Mouse (Mus musculus): Measurements from ENCODE around the gene Cttn. TPM values are rescaled to one million over a fixed set of nuclear protein-coding genes. Genes with fewer than 3 reads are reported as not detected.

Gene Cttn
- polyA plus RNA-seq, 1 experiment from 2014 or later: 169 TPM

DNA sequence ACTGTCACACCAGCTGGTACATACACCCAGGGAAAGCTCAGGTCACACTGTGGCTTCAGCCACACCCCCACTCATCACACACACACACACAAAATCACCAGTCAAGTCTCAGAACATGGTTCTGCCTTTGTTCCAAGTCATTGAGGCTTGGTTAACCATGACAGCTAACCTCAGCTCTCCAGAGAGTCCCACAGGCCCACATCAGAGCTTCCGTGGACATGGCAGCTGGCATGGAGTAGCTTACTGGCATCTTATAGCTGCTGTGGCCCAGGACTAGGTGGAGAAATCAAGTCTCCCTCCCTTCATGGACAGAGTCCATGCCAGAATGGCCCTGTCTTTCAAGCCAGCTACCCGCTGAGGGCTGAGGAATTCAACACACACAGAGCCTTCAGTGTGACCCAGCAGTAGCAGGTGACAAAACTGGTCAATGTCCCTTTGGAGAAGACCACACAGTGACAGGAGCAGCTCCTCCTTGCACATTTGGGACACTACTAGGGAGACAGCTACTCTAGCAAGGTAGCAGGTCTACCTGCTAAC lies 62.3 kb downstream of the Cttn start:
- WGBS: 96% methylated on average over 2 of the region's 2 CpGs

DNA sequence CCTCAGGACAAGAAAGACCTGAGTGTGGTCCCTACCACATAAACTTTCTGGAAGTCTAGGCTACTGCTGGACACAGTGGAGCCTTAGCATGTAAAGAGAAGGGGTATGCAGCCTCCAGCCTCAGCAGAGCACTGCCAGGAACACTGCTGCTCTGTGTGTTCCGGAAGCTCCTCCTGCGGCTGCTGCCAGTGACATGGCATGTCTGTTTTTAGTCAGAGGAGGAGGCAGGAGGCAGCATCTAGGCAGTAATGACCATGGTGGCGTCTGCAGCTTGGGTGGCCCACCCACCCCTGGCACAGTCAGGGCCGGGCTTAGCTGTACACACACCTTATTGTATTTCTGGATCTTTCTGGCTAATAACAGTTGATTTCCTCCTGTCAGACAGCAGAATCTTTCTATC lies 63.1 kb downstream of the Cttn start:
- H3K9me3 ChIP-seq (replicated peaks; ENCODE audit: control insufficient read depth, low read length): no peaks in the 10 kb centered on the region
- DNase-seq (ENCODE audit: low spot score): no peak
- 61% methylated on average over 4 of the region's 4 CpGs for WGBS
- no peaks in the 10 kb centered on the region for H3K36me3 ChIP-seq (replicated peaks; ENCODE audit: control insufficient read depth, insufficient read depth, low read depth, low read length)
- H3K9ac ChIP-seq (replicated peaks; ENCODE audit: low read length): no peak overlapping the region
- ATAC-seq (replicated peaks; ENCODE audit: insufficient number of reproducible peaks, low FRiP score, low TSS enrichment, low read depth): no peak
- H3K4me3 ChIP-seq (ENCODE audit: low read depth, low read length): no peak overlapping the region
- H3K27ac ChIP-seq (replicated peaks; ENCODE audit: low read depth, low read length): no peak overlapping the region
- no peaks in the 10 kb centered on the region for H3K4me1 ChIP-seq (ENCODE audit: control insufficient read depth, insufficient read depth, low read length)
- no peak overlapping the region for H3K4me2 ChIP-seq (ENCODE audit: low read depth, low read length)
- H3K27me3 ChIP-seq (ENCODE audit: control insufficient read depth, insufficient read depth, low read length): no peaks in the 10 kb centered on the region

More for the DNA sequence above, 62.3 kb downstream of the Cttn start:
- Histone ChIP-seq H3K27ac (replicated peaks; ENCODE audit: low read depth, low read length) (no peak overlapping the region), H3K4me2 (ENCODE audit: low read depth, low read length) (no peak overlapping the region), H3K27me3 (ENCODE audit: control insufficient read depth, insufficient read depth, low read length) (no peaks in the 10 kb centered on the region), H3K9ac (replicated peaks; ENCODE audit: low read length) (no peak overlapping the region), H3K4me3 (ENCODE audit: low read depth, low read length) (no peak overlapping the region), H3K36me3 (replicated peaks; ENCODE audit: control insufficient read depth, insufficient read depth, low read depth, low read length) (no peaks in the 10 kb centered on the region), H3K9me3 (replicated peaks; ENCODE audit: control insufficient read depth, low read length) (no peaks in the 10 kb centered on the region), H3K4me1 (ENCODE audit: control insufficient read depth, insufficient read depth, low read length) (no peaks in the 10 kb centered on the region)
- DNase-seq (ENCODE audit: low spot score) (no peak), ATAC-seq (replicated peaks; ENCODE audit: insufficient number of reproducible peaks, low FRiP score, low TSS enrichment, low read depth) (no peak)

DNA sequence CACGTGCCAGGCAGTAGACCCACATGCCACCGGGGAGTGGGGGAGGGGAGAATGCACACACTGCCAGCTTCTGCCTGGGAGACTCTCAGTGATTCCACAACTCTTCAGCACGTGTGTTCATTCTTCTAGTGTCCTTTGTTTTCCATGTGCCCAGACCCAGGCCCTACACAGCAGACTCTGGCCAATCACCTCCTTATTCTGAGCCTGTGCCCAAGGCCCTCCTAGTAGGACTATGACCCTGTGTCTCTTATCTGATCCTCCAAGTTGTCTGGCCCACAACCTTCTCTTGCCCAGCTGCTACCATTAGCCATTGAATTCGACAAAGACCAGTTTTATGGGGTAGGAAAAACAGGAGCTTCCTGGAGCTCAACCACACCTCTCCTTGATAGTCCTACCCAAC lies 68.3 kb downstream of the Cttn start:
- no peaks in the 10 kb centered on the region for H3K4me1 ChIP-seq (ENCODE audit: control insufficient read depth, insufficient read depth, low read length)
- H3K4me2 ChIP-seq (ENCODE audit: low read depth, low read length): no peak overlapping the region
- WGBS: 70% methylated on average over 4 of the region's 4 CpGs
- H3K27me3 ChIP-seq (ENCODE audit: control insufficient read depth, insufficient read depth, low read length): no peaks in the 10 kb centered on the region
- no peaks in the 10 kb centered on the region for H3K9me3 ChIP-seq (replicated peaks; ENCODE audit: control insufficient read depth, low read length)
- no peak overlapping the region for H3K27ac ChIP-seq (replicated peaks; ENCODE audit: low read depth, low read length)
- no peaks in the 10 kb centered on the region for H3K36me3 ChIP-seq (replicated peaks; ENCODE audit: control insufficient read depth, insufficient read depth, low read depth, low read length)
- H3K4me3 ChIP-seq (ENCODE audit: low read depth, low read length): no peak overlapping the region
- DNase-seq (ENCODE audit: low spot score): no peak
- H3K9ac ChIP-seq (replicated peaks; ENCODE audit: low read length): no peak overlapping the region
- ATAC-seq (replicated peaks; ENCODE audit: insufficient number of reproducible peaks, low FRiP score, low TSS enrichment, low read depth): no peak

DNA sequence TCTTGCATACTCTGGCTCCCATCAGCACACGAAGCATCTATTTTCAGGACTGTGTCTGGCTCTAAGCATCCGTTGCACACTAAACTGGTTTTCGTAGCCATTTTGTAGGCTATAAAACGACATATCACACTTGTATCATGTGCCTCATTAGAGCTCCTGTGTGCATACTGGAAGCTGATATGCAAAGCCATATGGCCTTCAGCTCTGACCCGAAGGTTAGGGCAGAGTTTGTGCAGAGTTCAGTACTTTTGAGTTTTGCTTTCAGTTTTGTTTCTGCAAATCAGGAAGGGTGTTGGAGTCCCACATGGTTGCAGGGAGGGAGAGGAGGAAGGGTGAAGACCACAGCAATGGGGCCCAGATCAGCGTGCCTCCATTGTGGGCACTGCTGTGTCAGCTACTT lies 79.1 kb downstream of the Cttn start:
- no peak overlapping the region for H3K4me3 ChIP-seq (ENCODE audit: low read depth, low read length)
- 86% methylated on average over 6 of the region's 6 CpGs for WGBS
- no peak overlapping the region for H3K4me2 ChIP-seq (ENCODE audit: low read depth, low read length)
- no peaks in the 10 kb centered on the region for H3K9me3 ChIP-seq (replicated peaks; ENCODE audit: control insufficient read depth, low read length)
- ATAC-seq (replicated peaks; ENCODE audit: insufficient number of reproducible peaks, low FRiP score, low TSS enrichment, low read depth) (no peak), DNase-seq (ENCODE audit: low spot score) (no peak)
- H3K4me1 ChIP-seq (ENCODE audit: control insufficient read depth, insufficient read depth, low read length): no peaks in the 10 kb centered on the region
- no peak overlapping the region for H3K27ac ChIP-seq (replicated peaks; ENCODE audit: low read depth, low read length)
- H3K27me3 ChIP-seq (ENCODE audit: control insufficient read depth, insufficient read depth, low read length): no peaks in the 10 kb centered on the region
- no peak overlapping the region for H3K9ac ChIP-seq (replicated peaks; ENCODE audit: low read length)
- H3K36me3 ChIP-seq (replicated peaks; ENCODE audit: control insufficient read depth, insufficient read depth, low read depth, low read length): no peaks in the 10 kb centered on the region

DNA sequence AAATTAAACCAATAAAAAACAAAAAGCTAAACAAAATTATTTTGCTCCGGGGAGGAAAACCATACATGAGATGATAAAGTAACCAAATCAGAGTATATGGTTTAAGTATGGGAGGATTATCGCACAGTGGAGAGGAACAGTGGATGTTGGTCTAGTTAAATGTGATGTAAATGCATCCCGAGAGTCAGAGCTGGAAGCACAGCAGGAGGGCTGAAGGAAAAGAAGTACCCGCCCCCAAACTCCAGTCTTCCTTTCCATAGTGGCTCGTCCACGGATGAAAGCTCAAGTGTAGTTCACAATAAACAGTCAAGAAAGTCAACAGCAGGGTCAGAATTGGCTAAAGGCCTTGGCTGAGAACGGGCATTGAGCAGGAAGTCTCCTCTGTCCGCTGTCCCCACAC lies 80.1 kb downstream of the Cttn start:
- Histone ChIP-seq H3K36me3 (replicated peaks; ENCODE audit: control insufficient read depth, insufficient read depth, low read depth, low read length) (no peaks in the 10 kb centered on the region), H3K4me2 (ENCODE audit: low read depth, low read length) (no peak overlapping the region), H3K4me1 (ENCODE audit: control insufficient read depth, insufficient read depth, low read length) (no peaks in the 10 kb centered on the region), H3K9me3 (replicated peaks; ENCODE audit: control insufficient read depth, low read length) (no peaks in the 10 kb centered on the region), H3K9ac (replicated peaks; ENCODE audit: low read length) (no peak overlapping the region), H3K27ac (replicated peaks; ENCODE audit: low read depth, low read length) (no peak overlapping the region), H3K27me3 (ENCODE audit: control insufficient read depth, insufficient read depth, low read length) (no peaks in the 10 kb centered on the region), H3K4me3 (ENCODE audit: low read depth, low read length) (no peak overlapping the region)
- ATAC-seq (replicated peaks; ENCODE audit: insufficient number of reproducible peaks, low FRiP score, low TSS enrichment, low read depth): no peak
- 61% methylated on average over 8 of the region's 8 CpGs for WGBS
- DNase-seq (ENCODE audit: low spot score): no peak

DNA sequence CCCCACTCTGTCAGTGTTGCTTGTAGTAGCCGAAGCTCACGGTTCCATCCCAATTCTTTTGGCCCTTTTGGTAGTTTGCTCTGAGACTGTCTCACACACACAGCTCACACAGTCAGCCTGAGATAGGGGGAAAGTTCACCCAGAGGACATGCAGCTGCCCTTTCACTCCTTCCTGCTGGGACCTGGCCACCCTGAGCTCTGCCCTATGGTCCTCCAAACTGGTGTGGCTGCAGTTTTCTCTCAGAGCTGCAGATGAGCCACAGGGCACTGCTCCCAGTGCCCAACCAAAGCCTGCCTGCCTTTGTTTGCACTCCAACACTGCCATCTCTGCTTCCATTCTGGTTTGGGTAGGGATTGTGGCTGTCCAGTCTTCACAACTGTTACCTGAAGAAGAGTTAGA lies 81.1 kb downstream of the Cttn start:
- H3K36me3 ChIP-seq (replicated peaks; ENCODE audit: control insufficient read depth, insufficient read depth, low read depth, low read length): no peaks in the 10 kb centered on the region
- no peak overlapping the region for H3K4me3 ChIP-seq (ENCODE audit: low read depth, low read length)
- H3K27ac ChIP-seq (replicated peaks; ENCODE audit: low read depth, low read length): no peak overlapping the region
- H3K4me1 ChIP-seq (ENCODE audit: control insufficient read depth, insufficient read depth, low read length): no peaks in the 10 kb centered on the region
- DNase-seq (ENCODE audit: low spot score) (no peak), ATAC-seq (replicated peaks; ENCODE audit: insufficient number of reproducible peaks, low FRiP score, low TSS enrichment, low read depth) (no peak)
- WGBS: 88% methylated on average over 2 of the region's 2 CpGs
- no peak overlapping the region for H3K4me2 ChIP-seq (ENCODE audit: low read depth, low read length)
- H3K9me3 ChIP-seq (replicated peaks; ENCODE audit: control insufficient read depth, low read length): no peaks in the 10 kb centered on the region
- no peak overlapping the region for H3K9ac ChIP-seq (replicated peaks; ENCODE audit: low read length)
- no peaks in the 10 kb centered on the region for H3K27me3 ChIP-seq (ENCODE audit: control insufficient read depth, insufficient read depth, low read length)

DNA sequence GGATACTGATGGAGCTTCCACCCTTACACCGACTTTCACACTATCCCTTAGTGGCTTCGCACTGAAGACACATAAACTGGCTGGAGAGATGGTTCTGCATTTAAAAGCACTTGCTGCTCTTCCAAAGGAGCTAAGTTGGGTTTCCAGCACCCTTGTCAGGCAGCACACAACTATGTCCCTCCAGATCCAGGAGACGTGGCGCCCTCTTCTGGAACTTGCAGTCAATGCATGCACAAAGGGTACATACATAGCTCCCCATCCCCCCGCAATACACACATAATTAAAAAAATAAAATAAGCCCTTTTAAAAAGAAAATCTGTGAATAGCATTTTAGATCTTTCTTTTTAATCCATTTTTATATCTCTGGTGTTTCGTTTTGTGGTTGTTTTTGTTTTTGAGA lies 83.3 kb downstream of the Cttn start:
- no peaks in the 10 kb centered on the region for H3K27me3 ChIP-seq (ENCODE audit: control insufficient read depth, insufficient read depth, low read length)
- no peaks in the 10 kb centered on the region for H3K9me3 ChIP-seq (replicated peaks; ENCODE audit: control insufficient read depth, low read length)
- no peaks in the 10 kb centered on the region for H3K4me1 ChIP-seq (ENCODE audit: control insufficient read depth, insufficient read depth, low read length)
- ATAC-seq (replicated peaks; ENCODE audit: insufficient number of reproducible peaks, low FRiP score, low TSS enrichment, low read depth) (no peak), DNase-seq (ENCODE audit: low spot score) (no peak)
- 94% methylated on average over 6 of the region's 6 CpGs for WGBS
- H3K36me3 ChIP-seq (replicated peaks; ENCODE audit: control insufficient read depth, insufficient read depth, low read depth, low read length): no peaks in the 10 kb centered on the region
- H3K4me3 ChIP-seq (ENCODE audit: low read depth, low read length): no peak overlapping the region
- H3K27ac ChIP-seq (replicated peaks; ENCODE audit: low read depth, low read length): no peak overlapping the region
- H3K9ac ChIP-seq (replicated peaks; ENCODE audit: low read length): no peak overlapping the region
- H3K4me2 ChIP-seq (ENCODE audit: low read depth, low read length): no peak overlapping the region
